Mouse (Mus musculus): Measurements from ENCODE around the gene Npy4r.

GRCm38 (mm10) chr14:34195466-34195865 lies 43.2 kb upstream of the Npy4r start:
- TF ChIP-seq POLR2A (IDR thresholded peaks at IDR 0.05; ENCODE audit: control insufficient read depth in 1 of 2, insufficient read depth in 1 of 2, low read depth in 1 of 2, low read length in 2 of 2, poor library complexity in 1 of 2) (no peak), GATA1 (IDR thresholded peaks at IDR 0.05; ENCODE audit: low read depth, low read length) (no peak), ZKSCAN1 (IDR thresholded peaks at IDR 0.05; ENCODE audit: low read depth, low read length) (no peak), CTCF (IDR thresholded peaks at IDR 0.05 in 2 of 3, conservative IDR thresholded peaks at IDR 0.05 in 1 of 3; ENCODE audit: control insufficient read depth in 1 of 3, insufficient read depth in 1 of 3, low read depth in 2 of 3, low read length in 3 of 3, poor library complexity in 1 of 3, severe bottlenecking in 1 of 3) (no peak), UBTF (IDR thresholded peaks at IDR 0.05; ENCODE audit: borderline replicate concordance, insufficient read depth, low read depth, low read length) (no peak), HCFC1 (IDR thresholded peaks at IDR 0.05; ENCODE audit: low read depth, low read length) (no peak), SIN3A (IDR thresholded peaks at IDR 0.05; ENCODE audit: low read length) (no peak)
